Mouse (Mus musculus) intestine, postnatal 0 days (tissue): ENCODE data around the gene Pfn1. TPM values are rescaled to one million over a fixed set of nuclear protein-coding genes. Genes with fewer than 3 reads are reported as not detected.

Experiments used
- ATAC-seq: fragments of 200-750 bp; cut with Nextera tagmentation; 2 replicates; pipeline ENCODE4 v1.8.0; 2017; ENCODE audit warnings: mild to moderate bottlenecking, moderate TSS enrichment, moderate library complexity
- H3K27ac ChIP-seq: fragments of 300-500 bp; sonication (generic); 2 replicates; pipeline ENCODE4 v1.5.1; 2014; ENCODE audit warnings: mild to moderate bottlenecking, low read depth, low read length, moderate library complexity
- H3K27me3 ChIP-seq: fragments of 300-500 bp; sonication (generic); replicated peaks from 2 replicates; pipeline ENCODE4 v1.6.1; 2014; ENCODE audit warnings: low read length, mixed read lengths; ENCODE audit not compliant: control insufficient read depth, insufficient read depth
- H3K36me3 ChIP-seq: fragments of 300-500 bp; sonication (generic); 2 replicates; pipeline ENCODE4 v1.6.1; 2014; ENCODE audit warnings: mild to moderate bottlenecking, moderate library complexity; ENCODE audit not compliant: control insufficient read depth, insufficient read depth
- H3K4me1 ChIP-seq: fragments of 300-500 bp; sonication (generic); replicated peaks from 2 replicates; pipeline ENCODE4 v1.6.1; 2014; ENCODE audit warnings: antibody characterized with exemption, low read length, mixed read lengths; ENCODE audit not compliant: control insufficient read depth, insufficient read depth
- H3K4me2 ChIP-seq: fragments of 300-500 bp; sonication (generic); replicated peaks from 2 replicates; pipeline ENCODE4 v1.6.1; 2014; ENCODE audit warnings: low read depth, mild to moderate bottlenecking, moderate library complexity
- H3K4me3 ChIP-seq: fragments of 300-500 bp; sonication (generic); 2 replicates; pipeline ENCODE4 v1.5.1; 2014; ENCODE audit warnings: low read depth, low read length
- H3K9ac ChIP-seq: fragments of 300-500 bp; sonication (generic); 2 replicates; pipeline ENCODE4 v1.6.1; 2014; ENCODE audit warnings: mild to moderate bottlenecking, low read depth, low read length
- H3K9me3 ChIP-seq: fragments of 300-500 bp; sonication (generic); 2 replicates; pipeline ENCODE4 v1.6.1; 2016; ENCODE audit warnings: mixed run types; ENCODE audit not compliant: control insufficient read depth
- CTCF ChIP-seq: sonication (generic); IDR thresholded peaks from 2 replicates; pipeline ENCODE4 v1.5.1; 2016; ENCODE audit warnings: low read depth, mild to moderate bottlenecking, control low read depth, antibody characterized with exemption, moderate library complexity
- WGBS: fragments of 180-500 bp; shearing (Covaris S2); extraction: QIAGEN DNeasy Blood & Tissue Kit; methylation state at CpG from one replicate; pipeline ENCODE4 v1.1.7; 2014; 5-methylcytosine and 5-hydroxymethylcytosine counted together
- polyA plus RNA-seq: library from polyadenylated mRNA; unstranded; fragments of >200 nt; fragmentation: Nextera tagmentation; extraction: Ambion mirVana; gene quantifications from 2 replicates; pipeline ENCODE4 v1.2.1, GENCODE M21; 2015

The Pfn1 gene
- polyA plus RNA-seq, result 1,830 and 1,961 TPM in 2 replicates

DNA sequence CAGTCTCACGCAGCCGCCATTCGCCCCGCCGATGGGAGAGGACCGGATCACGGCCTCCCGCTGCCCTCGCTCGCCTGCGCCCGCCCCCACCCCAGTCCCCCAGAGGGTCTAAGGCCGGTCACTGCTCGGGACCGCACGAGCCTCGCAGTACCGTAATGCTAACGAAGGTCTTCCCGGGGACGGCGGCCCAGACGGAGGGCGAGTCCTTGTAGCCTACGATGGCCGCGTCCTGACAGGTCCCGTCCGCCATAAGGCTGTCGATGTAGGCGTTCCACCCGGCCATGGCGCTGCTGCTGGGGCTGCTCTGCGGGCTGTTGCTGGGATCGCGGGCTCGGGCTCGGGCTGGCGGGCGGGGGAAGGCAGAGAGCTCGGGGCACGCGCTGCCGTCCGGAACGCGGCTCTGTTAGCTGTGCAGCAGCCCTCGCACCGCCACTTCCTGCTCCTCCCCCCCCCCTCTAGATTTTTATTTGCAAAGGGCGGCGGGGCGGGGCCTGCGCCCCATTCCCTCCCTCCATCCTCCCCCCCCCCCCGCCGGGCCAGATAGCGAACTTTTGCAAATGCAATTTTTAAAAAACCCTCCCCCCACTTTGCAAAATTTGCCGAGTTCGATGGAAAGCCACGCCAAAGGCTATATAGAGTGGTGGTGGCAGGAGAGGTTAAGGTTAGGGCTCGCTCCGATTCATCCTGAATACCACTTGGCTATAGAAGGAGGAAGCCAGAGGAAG, at the start of gene Pfn1:
TSS of gene Pfn1 (minus strand) at position 447 of the 725 bp plus-strand sequence.
- Histone ChIP-seq H3K4me3 (peak within 1 kb of the TSS; percentile 100), H3K27me3 (no peaks in the 10 kb centered on the region), H3K4me1 (peaks cover 15% of the 10 kb centered on the region), H3K27ac (peak within 1 kb of the TSS; percentile 99), H3K4me2 (peak within 1 kb of the TSS; percentile 91), H3K36me3 (peaks cover 30% of the 10 kb centered on the region), H3K9me3 (no peaks in the 10 kb centered on the region), H3K9ac (peak within 1 kb of the TSS; percentile 99)
- peak; percentile 42 for ATAC-seq
- under 1% methylated on average over 53 of the region's 61 CpGs for WGBS
- TF ChIP-seq CTCF, result no peak

DNA sequence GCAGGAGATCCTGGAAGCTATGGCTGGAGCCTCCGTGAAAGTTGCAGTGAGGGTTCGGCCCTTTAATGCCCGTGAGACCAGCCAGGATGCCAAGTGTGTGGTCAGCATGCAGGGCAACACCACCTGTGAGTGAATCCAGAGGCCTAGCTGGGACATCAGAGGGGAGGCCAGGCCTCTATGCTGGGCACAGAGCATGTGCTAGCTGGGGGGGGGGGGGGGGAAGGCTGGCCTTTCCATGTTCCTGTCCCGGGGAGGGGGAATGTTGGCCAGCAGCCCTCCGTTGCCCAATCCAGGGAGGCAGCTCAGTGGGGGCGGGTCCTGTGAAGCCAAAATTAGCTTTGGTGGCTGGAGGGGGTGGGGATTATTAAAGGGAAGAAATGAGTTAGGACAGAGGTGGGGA, 48.3 kb upstream of the Pfn1 start:
- H3K9me3 ChIP-seq, result no peaks in the 10 kb centered on the region
- H3K9ac ChIP-seq, result no peak overlapping the region
- H3K36me3 ChIP-seq, result peaks cover 43% of the 10 kb centered on the region
- H3K4me1 ChIP-seq, result peaks cover 4% of the 10 kb centered on the region
- TF ChIP-seq CTCF, result no peak
- H3K27me3 ChIP-seq, result no peaks in the 10 kb centered on the region
- WGBS, result 78% methylated on average over 6 of the region's 6 CpGs
- H3K4me3 ChIP-seq, result no peak overlapping the region
- no peak overlapping the region for H3K27ac ChIP-seq
- H3K4me2 ChIP-seq, result no peak overlapping the region; the same call in 1 of the 2 replicates
- no peak for ATAC-seq

DNA sequence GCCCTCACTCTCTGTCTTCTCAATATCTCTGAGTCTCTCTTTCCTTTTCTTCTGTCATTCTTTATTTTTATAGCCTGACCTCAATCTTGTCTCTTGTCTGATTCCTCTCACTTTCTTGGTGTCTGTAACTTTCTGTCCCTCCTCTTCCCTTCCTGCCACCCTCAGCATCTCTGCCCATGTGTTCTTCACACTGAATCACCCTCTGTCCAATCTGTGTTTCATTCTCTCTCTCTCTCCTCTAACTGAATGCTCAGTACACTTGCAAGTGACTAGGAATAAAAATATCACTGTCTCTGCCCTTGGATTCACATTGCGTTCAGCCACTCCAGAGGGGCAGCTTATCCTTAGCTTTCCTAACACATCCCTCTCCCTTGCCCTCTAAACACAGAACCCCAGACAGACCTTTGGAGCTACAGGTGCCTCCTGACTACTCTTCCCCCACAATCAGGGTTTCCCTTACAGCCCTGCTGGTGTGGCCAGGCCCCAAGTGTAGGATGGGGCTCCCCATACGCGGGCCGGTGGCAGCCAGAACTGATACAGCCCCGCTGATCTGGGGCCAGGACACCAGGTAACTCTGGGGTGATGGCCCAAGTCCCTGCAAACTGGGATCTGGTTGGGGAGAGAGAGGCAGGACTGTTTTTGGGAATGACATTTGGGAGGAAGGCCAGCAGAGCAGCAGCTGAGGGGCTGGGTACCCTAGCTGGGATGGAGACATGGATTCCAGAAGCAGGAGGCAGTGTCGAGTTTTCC, 47.7 kb upstream of the Pfn1 start:
- no peaks in the 10 kb centered on the region for H3K9me3 ChIP-seq
- no peak for ATAC-seq
- H3K27me3 ChIP-seq, result no peaks in the 10 kb centered on the region
- 0 out of 2 replicates have a peak overlapping the region, but pooled peaks have one; percentile 31 for H3K9ac ChIP-seq
- peak overlapping the region; percentile 95; the same call in 1 of the 2 replicates for H3K4me3 ChIP-seq
- no peak overlapping the region for H3K27ac ChIP-seq
- TF ChIP-seq CTCF, result no peak
- H3K36me3 ChIP-seq, result peaks cover 38% of the 10 kb centered on the region
- H3K4me1 ChIP-seq, result peaks cover 4% of the 10 kb centered on the region
- peak overlapping the region; percentile 76 for H3K4me2 ChIP-seq
- WGBS, result 58% methylated on average over 6 of the region's 6 CpGs

DNA sequence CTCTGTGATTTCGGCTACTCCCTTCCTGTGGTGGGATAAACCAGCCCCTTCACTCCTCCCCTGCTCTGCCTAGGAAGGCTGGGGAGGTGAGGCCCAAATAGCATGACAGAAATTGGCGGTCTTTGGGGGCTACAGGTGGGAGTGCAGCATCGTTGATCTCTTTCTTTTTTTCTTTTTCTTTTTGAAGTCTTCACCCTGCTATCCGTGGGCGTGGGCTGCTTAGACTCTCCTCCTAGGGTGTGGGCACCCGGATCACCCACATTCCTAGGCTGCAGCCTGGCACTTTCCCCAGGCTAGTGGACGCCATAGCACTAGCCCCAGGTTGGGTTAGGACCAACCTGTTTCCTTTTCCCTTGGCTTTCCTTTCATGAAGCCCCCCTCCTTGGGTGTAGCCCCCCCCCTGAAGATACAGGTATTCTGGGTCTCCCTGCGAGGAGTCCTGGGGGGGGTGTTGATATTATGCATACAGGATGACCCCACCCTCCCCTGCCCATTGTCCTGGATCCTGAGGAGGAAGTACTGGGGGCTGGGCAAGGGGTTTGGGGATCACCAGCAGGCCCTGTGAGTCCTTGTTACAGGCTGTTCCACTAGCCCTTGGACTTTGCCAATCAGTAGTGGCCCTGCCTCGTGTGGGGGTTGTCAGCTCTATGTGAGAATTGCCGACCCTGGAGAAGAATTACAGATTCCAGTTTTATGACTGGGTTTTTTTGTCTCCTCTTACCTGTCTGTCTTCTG, 46.9 kb upstream of the Pfn1 start:
- Histone ChIP-seq H3K36me3 (peaks cover 30% of the 10 kb centered on the region), H3K27me3 (no peaks in the 10 kb centered on the region), H3K9ac (peak overlapping the region; percentile 86), H3K9me3 (no peaks in the 10 kb centered on the region), H3K4me1 (peaks cover 4% of the 10 kb centered on the region), H3K27ac (peak overlapping the region; percentile 91), H3K4me2 (peak overlapping the region; percentile 76), H3K4me3 (peak overlapping the region; percentile 95)
- WGBS, result 3% methylated on average over 10 of the region's 10 CpGs
- ATAC-seq, result no peak
- TF ChIP-seq CTCF, result no peak

DNA sequence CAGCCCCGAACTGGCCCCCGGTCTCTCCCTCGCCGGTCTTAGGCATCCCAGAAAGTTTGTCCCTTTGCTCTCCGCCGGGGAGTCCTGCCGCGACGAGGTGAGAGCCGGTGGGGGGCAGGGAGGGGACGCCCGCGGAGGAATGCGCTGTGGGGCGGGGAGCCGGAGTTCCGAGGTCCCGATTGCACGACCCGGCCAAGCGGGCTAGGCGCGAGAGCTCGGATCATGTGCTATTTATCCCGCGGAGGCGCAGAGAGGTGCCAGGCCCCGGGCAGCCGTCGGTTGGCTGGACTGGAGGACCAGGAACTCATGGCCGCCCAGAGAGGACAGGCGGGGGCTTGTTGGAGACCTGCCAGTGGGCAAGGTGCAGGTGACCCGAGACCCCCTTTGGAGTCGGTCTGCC, 46.2 kb upstream of the Pfn1 start:
- ATAC-seq, result peak; percentile 53
- H3K9ac ChIP-seq, result peak overlapping the region; percentile 86
- under 1% methylated on average over 34 of the region's 34 CpGs for WGBS

More for the DNA sequence above, 46.2 kb upstream of the Pfn1 start:
- Histone ChIP-seq H3K36me3 (peaks cover 22% of the 10 kb centered on the region), H3K27me3 (no peaks in the 10 kb centered on the region), H3K27ac (peak overlapping the region; percentile 91), H3K4me1 (peaks cover 4% of the 10 kb centered on the region), H3K4me3 (peak overlapping the region; percentile 95), H3K4me2 (peak overlapping the region; percentile 76), H3K9me3 (no peaks in the 10 kb centered on the region)
- TF ChIP-seq CTCF, result no peak
